8 mouse cellular contexts compared by ENCODE assay signal in genomic region chr17:70854021-70854420, GRCm38 (mm10). TPM values are rescaled to one million over a fixed set of nuclear protein-coding genes. Genes with fewer than 3 reads are reported as not detected.
A peak's percentile ranks its signal among the peaks of the same experiment; 100 is the strongest.
DNase-seq lines count a peak whose midpoint lies in the region; ATAC-seq lines count a peak whose summit lies in the region.

No protein-coding gene starts in this region.

- H3K4me2 ChIP-seq in lung, embryonic 15.5 days = peak overlapping the region; percentile 94
- peak overlapping the region; percentile 89 for H3K4me2 ChIP-seq in embryonic facial prominence, embryonic 13.5 days
- peak overlapping the region; percentile 97 for H3K4me2 ChIP-seq in limb, embryonic 12.5 days

- H3K27me3 ChIP-seq in lung, embryonic 15.5 days = no peaks in the 10 kb centered on the region
- H3K27me3 ChIP-seq in embryonic facial prominence, embryonic 13.5 days = no peaks in the 10 kb centered on the region
- H3K27me3 ChIP-seq in limb, embryonic 12.5 days = no peaks in the 10 kb centered on the region
- H3K27me3 ChIP-seq in splenic B cell, adult 2 months (ENCODE audit: control insufficient read depth, insufficient read depth, low read length, poor library complexity, severe bottlenecking) = no peaks in the 10 kb centered on the region

- H3K4me1 ChIP-seq in lung, embryonic 15.5 days = peaks cover 16% of the 10 kb centered on the region
- H3K4me1 ChIP-seq in embryonic facial prominence, embryonic 13.5 days = peaks cover 10% of the 10 kb centered on the region; the same call in 1 of the 2 replicates
- H3K4me1 ChIP-seq in limb, embryonic 12.5 days (replicated peaks) = peaks cover 8% of the 10 kb centered on the region

- WGBS in lung, embryonic 15.5 days = 15% methylated on average over 6 of the region's 6 CpGs
- 14% methylated on average over 6 of the region's 6 CpGs for WGBS in embryonic facial prominence, embryonic 13.5 days
- 19% methylated on average over 6 of the region's 6 CpGs for WGBS in limb, embryonic 12.5 days

- peak overlapping the region; percentile 75 for H3K4me3 ChIP-seq in lung, embryonic 15.5 days
- peak overlapping the region; percentile 76 for H3K4me3 ChIP-seq in embryonic facial prominence, embryonic 13.5 days
- peak overlapping the region; percentile 73 for H3K4me3 ChIP-seq in limb, embryonic 12.5 days (replicated peaks)

- H3K36me3 ChIP-seq in lung, embryonic 15.5 days = no peaks in the 10 kb centered on the region
- no peaks in the 10 kb centered on the region for H3K36me3 ChIP-seq in embryonic facial prominence, embryonic 13.5 days
- H3K36me3 ChIP-seq in limb, embryonic 12.5 days = no peaks in the 10 kb centered on the region
- no peaks in the 10 kb centered on the region for H3K36me3 ChIP-seq in splenic B cell, adult 2 months (ENCODE audit: control insufficient read depth, insufficient read depth, low read length, poor library complexity, severe bottlenecking)

- peak overlapping the region; percentile 99 for H3K27ac ChIP-seq in lung, embryonic 15.5 days
- H3K27ac ChIP-seq in embryonic facial prominence, embryonic 13.5 days = peak overlapping the region; percentile 99
- H3K27ac ChIP-seq in limb, embryonic 12.5 days = peak overlapping the region; percentile 99

- no peaks in the 10 kb centered on the region for H3K9me3 ChIP-seq in lung, embryonic 15.5 days
- H3K9me3 ChIP-seq in embryonic facial prominence, embryonic 13.5 days = no peaks in the 10 kb centered on the region
- H3K9me3 ChIP-seq in limb, embryonic 12.5 days = no peaks in the 10 kb centered on the region

- peak overlapping the region; percentile 69 for H3K9ac ChIP-seq in lung, embryonic 15.5 days
- peak overlapping the region; percentile 95 for H3K9ac ChIP-seq in embryonic facial prominence, embryonic 13.5 days
- H3K9ac ChIP-seq in limb, embryonic 12.5 days (replicated peaks) = peak overlapping the region; percentile 89; the same call in 1 of the 2 replicates

- DNase-seq in lung, postnatal 25 days (ENCODE audit: low spot score) = no peak
- peak; percentile 37 for DNase-seq in splenic B cell, adult 2 months (ENCODE audit: low read depth, low spot score)
- DNase-seq in ovary, postnatal 14 days (ENCODE audit: low spot score) = no peak
- DNase-seq in right cerebral cortex, postnatal 14 days = no peak
- no peak for DNase-seq in layer of hippocampus, adult 18-20 months (ENCODE audit: low spot score in 2 of 2)

- no peak for ATAC-seq in lung, embryonic 15.5 days (ENCODE audit: borderline replicate concordance, extremely low read depth, low FRiP score, low TSS enrichment)
- ATAC-seq in embryonic facial prominence, embryonic 13.5 days (ENCODE audit: insufficient number of reproducible peaks, insufficient read depth, low FRiP score, low TSS enrichment, low read depth) = no peak
- no peak for ATAC-seq in limb, embryonic 12.5 days (ENCODE audit: insufficient number of reproducible peaks, insufficient read depth, low FRiP score, low TSS enrichment, low read depth)

RNA-seq across cellular contexts. Expression of gene Tgif1, which starts 0.7 kb away (rescaled TPM):
- polyA plus RNA-seq in lung, embryonic 15.5 days (2015; fragmentation: Nextera tagmentation; extraction: Ambion mirVana) = 63.6 and 72.3 TPM in 2 replicates
- polyA plus RNA-seq in embryonic facial prominence, embryonic 13.5 days (2015; fragmentation: Nextera tagmentation; extraction: Ambion mirVana) = 95.5 TPM in 2 replicates
- 130 and 136 TPM in 2 replicates for polyA plus RNA-seq in limb, embryonic 12.5 days (2016; fragmentation: Nextera tagmentation; extraction: Ambion mirVana)
- 1 to 10 TPM; 1.0 to 3.6 TPM for total RNA-seq in layer of hippocampus, adult 18-20 months (2021)
